ENCODE assay signal across 22 mouse cellular contexts in the genomic region with DNA sequence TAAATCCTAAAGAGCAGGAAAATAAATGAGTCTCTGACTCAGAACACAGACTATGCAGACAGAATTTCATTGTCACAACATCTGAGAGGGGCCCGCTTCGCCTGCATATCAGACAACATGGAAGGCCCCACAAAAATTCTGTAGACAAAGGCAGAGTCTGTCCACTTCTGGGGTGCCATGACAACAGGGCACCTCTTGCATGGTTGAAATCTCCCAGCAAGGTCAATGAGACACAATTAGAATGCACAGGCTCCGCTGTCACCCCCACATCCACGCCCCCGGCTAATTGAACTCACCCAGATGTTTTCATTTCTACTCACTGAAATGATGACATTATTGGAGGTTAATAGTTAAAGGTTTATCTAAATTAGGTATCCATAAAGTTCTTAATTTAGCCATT.
A peak's percentile ranks its signal among the peaks of the same experiment; 100 is the strongest.
DNase-seq lines count a peak whose midpoint lies in the region; ATAC-seq lines count a peak whose summit lies in the region.
"Had no signal": no experiment of that assay in that cellular context is flagged by ENCODE, and none has a peak within 500 bp of the region (broad histone marks: within the 10 kb centered on the region; RNA-seq: fewer than 3 reads in every experiment).

No protein-coding gene starts in this region.

- no peaks in the 10 kb centered on the region for H3K27me3 ChIP-seq in hindbrain, embryonic 10.5 days (ENCODE audit: insufficient read depth, poor library complexity, severe bottlenecking)
- no peaks in the 10 kb centered on the region for H3K27me3 ChIP-seq in hindbrain, embryonic 13.5 days
- no peaks in the 10 kb centered on the region for H3K27me3 ChIP-seq in neural tube, embryonic 12.5 days (replicated peaks)
- H3K27me3 ChIP-seq: embryonic facial prominence, embryonic 15.5 days; heart, embryonic 15.5 days; limb, embryonic 13.5 days; liver, embryonic 13.5 days; midbrain, embryonic 15.5 days had no signal

- DNase-seq in hindbrain, embryonic 10.5 days (ENCODE audit: low spot score), result peak; percentile 16
- DNase-seq in kidney, adult 9 months, result peak; percentile 5
- DNase-seq in kidney, adult 18-20 months, result no peak
- DNase-seq in neural tube, embryonic 10.5 days (ENCODE audit: extremely low spot score, low spot score), result no peak
- DNase-seq in cerebellum, adult 18-20 months, result no peak
- DNase-seq: adrenal gland, postnatal 36 days; cerebellum, adult 9-11 months; heart, postnatal 36 days; layer of hippocampus, adult 9-11 months; liver, embryonic 13.5 days; lung, adult 2 months; lung, postnatal 14 days; right cerebral cortex, postnatal 4 days; thymus, postnatal 14 days had no signal

- no peak overlapping the region for H3K4me2 ChIP-seq in hindbrain, embryonic 13.5 days
- H3K4me2 ChIP-seq in neural tube, embryonic 12.5 days (replicated peaks), result no peak overlapping the region
- H3K4me2 ChIP-seq: embryonic facial prominence, embryonic 15.5 days; heart, embryonic 15.5 days; limb, embryonic 13.5 days; liver, embryonic 13.5 days; midbrain, embryonic 15.5 days had no signal

- no peak for ATAC-seq in hindbrain, embryonic 13.5 days (ENCODE audit: low FRiP score)
- ATAC-seq in neural tube, embryonic 12.5 days (ENCODE audit: low FRiP score, low read depth), result peak; percentile 13; the same call in 1 of the 2 replicates
- ATAC-seq: forebrain, embryonic 14.5 days; midbrain, embryonic 15.5 days; Patski had no signal

- H3K27ac ChIP-seq in hindbrain, embryonic 10.5 days, result no peak overlapping the region
- no peak overlapping the region for H3K27ac ChIP-seq in hindbrain, embryonic 13.5 days
- no peak overlapping the region for H3K27ac ChIP-seq in neural tube, embryonic 12.5 days
- H3K27ac ChIP-seq: embryonic facial prominence, embryonic 15.5 days; heart, embryonic 15.5 days; limb, embryonic 13.5 days; liver, embryonic 13.5 days; midbrain, embryonic 15.5 days had no signal

- H3K4me1 ChIP-seq in hindbrain, embryonic 10.5 days (replicated peaks), result peaks cover 15% of the 10 kb centered on the region
- no peaks in the 10 kb centered on the region for H3K4me1 ChIP-seq in hindbrain, embryonic 13.5 days (replicated peaks)
- no peaks in the 10 kb centered on the region for H3K4me1 ChIP-seq in neural tube, embryonic 12.5 days
- H3K4me1 ChIP-seq: embryonic facial prominence, embryonic 15.5 days; heart, embryonic 15.5 days; limb, embryonic 13.5 days; liver, embryonic 13.5 days; midbrain, embryonic 15.5 days had no signal

- H3K9me3 ChIP-seq in hindbrain, embryonic 10.5 days, result no peaks in the 10 kb centered on the region
- H3K9me3 ChIP-seq in hindbrain, embryonic 13.5 days, result no peaks in the 10 kb centered on the region
- H3K9me3 ChIP-seq in neural tube, embryonic 12.5 days, result no peaks in the 10 kb centered on the region
- H3K9me3 ChIP-seq: embryonic facial prominence, embryonic 15.5 days; heart, embryonic 15.5 days; limb, embryonic 13.5 days; liver, embryonic 13.5 days; midbrain, embryonic 15.5 days had no signal

- H3K4me3 ChIP-seq in hindbrain, embryonic 10.5 days, result no peak overlapping the region
- no peak overlapping the region for H3K4me3 ChIP-seq in hindbrain, embryonic 13.5 days
- H3K4me3 ChIP-seq in neural tube, embryonic 12.5 days, result no peak overlapping the region
- H3K4me3 ChIP-seq: embryonic facial prominence, embryonic 15.5 days; heart, embryonic 15.5 days; limb, embryonic 13.5 days; liver, embryonic 13.5 days; midbrain, embryonic 15.5 days had no signal

- 55% methylated on average over 5 of the region's 5 CpGs for WGBS in hindbrain, embryonic 10.5 days
- WGBS in hindbrain, embryonic 13.5 days, result 33% methylated on average over 5 of the region's 5 CpGs
- WGBS in neural tube, embryonic 12.5 days, result 64% methylated on average over 5 of the region's 5 CpGs

- no peak overlapping the region for H3K9ac ChIP-seq in hindbrain, embryonic 13.5 days
- no peak overlapping the region for H3K9ac ChIP-seq in neural tube, embryonic 12.5 days
- H3K9ac ChIP-seq: embryonic facial prominence, embryonic 15.5 days; heart, embryonic 15.5 days; limb, embryonic 13.5 days; liver, embryonic 13.5 days; midbrain, embryonic 15.5 days had no signal

- no peaks in the 10 kb centered on the region for H3K36me3 ChIP-seq in hindbrain, embryonic 10.5 days
- no peaks in the 10 kb centered on the region for H3K36me3 ChIP-seq in hindbrain, embryonic 13.5 days
- no peaks in the 10 kb centered on the region for H3K36me3 ChIP-seq in neural tube, embryonic 12.5 days
- H3K36me3 ChIP-seq: embryonic facial prominence, embryonic 15.5 days; heart, embryonic 15.5 days; limb, embryonic 13.5 days; liver, embryonic 13.5 days; midbrain, embryonic 15.5 days had no signal

Comparison
In these comparisons a context has a peak if more than half of its experiments do, and no peak if none do; other contexts are left out.
1. DNase-seq: peak in hindbrain, embryonic 10.5 days (single experiment) and kidney, adult 9 months (single experiment); none in kidney, adult 18-20 months (single experiment), neural tube, embryonic 10.5 days (single experiment) and cerebellum, adult 18-20 months (0 of 2).